Mouse (Mus musculus) C2C12 (cell line): Measurements from ENCODE around the gene 3110021N24Rik.

ENCODE experiments used
- CTCF ChIP-seq: IDR thresholded peaks from one replicate; pipeline ENCODE4 v1.5.1; 2011; ENCODE audit not compliant: control insufficient read depth, insufficient read depth, insufficient read length
- MAX ChIP-seq: IDR thresholded peaks from one replicate; pipeline ENCODE4 v1.6.1; 2011; ENCODE audit warnings: mild to moderate bottlenecking, control low read depth
- MYOD1 ChIP-seq: IDR thresholded peaks from one replicate; pipeline ENCODE4 v1.6.1; 2011; ENCODE audit warnings: low read depth; ENCODE audit not compliant: control insufficient read depth, insufficient read length
- MYOG ChIP-seq: IDR thresholded peaks from one replicate; pipeline ENCODE4 v1.6.1; 2011; ENCODE audit not compliant: control insufficient read depth, insufficient read length; ENCODE audit errors: extremely low read depth
- USF1 ChIP-seq: IDR thresholded peaks from one replicate; pipeline ENCODE4 v1.6.1; 2011; ENCODE audit warnings: low read depth, mild to moderate bottlenecking, control low read depth, moderate library complexity

- no peak for TF ChIP-seq USF1
- no peak for TF ChIP-seq CTCF
- no peak for TF ChIP-seq MYOG
- no peak for TF ChIP-seq MAX
- no peak for TF ChIP-seq MYOD1
These were observed 106.6 kb downstream of the 3110021N24Rik start for GRCm38 (mm10) chr4:108826096-108826495.
